Mouse (Mus musculus): Measurements from ENCODE around the gene D5Ertd579e. TPM values are rescaled to one million over a fixed set of nuclear protein-coding genes. Genes with fewer than 3 reads are reported as not detected.

D5Ertd579e gene
- polyA plus RNA-seq, 1 experiment: 8.6 TPM

- H3K27me3 ChIP-seq (ENCODE audit: control insufficient read depth, insufficient read depth, insufficient read length): no peaks in the 10 kb centered on the region
- TF ChIP-seq MYOD1 (IDR thresholded peaks at IDR 0.05; ENCODE audit: control insufficient read depth, insufficient read length, low read depth): no peak
These were observed 127.7 kb downstream of the D5Ertd579e start for GRCm38 (mm10) chr5:36568118-36568517.

GRCm38 (mm10) chr5:36567627-36568026 is 128.2 kb downstream of the D5Ertd579e start:
- Histone ChIP-seq H3K79me2 (ENCODE audit: control insufficient read depth, insufficient read depth) (no peaks in the 10 kb centered on the region), H3K36me3 (ENCODE audit: control insufficient read depth, insufficient read depth) (no peaks in the 10 kb centered on the region), H3K4me3 (ENCODE audit: insufficient read depth, poor library complexity, severe bottlenecking) (no peak overlapping the region), H3K27me3 (ENCODE audit: control insufficient read depth, insufficient read depth, insufficient read length) (no peaks in the 10 kb centered on the region), H3ac (ENCODE audit: control insufficient read depth, insufficient read length, low read depth) (no peak overlapping the region), H3K79me3 (ENCODE audit: low read depth) (no peaks in the 10 kb centered on the region)
- TF ChIP-seq USF1 (IDR thresholded peaks at IDR 0.05; ENCODE audit: low read depth) (no peak), MAX (IDR thresholded peaks at IDR 0.05) (no peak), CTCF (IDR thresholded peaks at IDR 0.05; ENCODE audit: control insufficient read depth, insufficient read depth, insufficient read length) (no peak), CEBPB (IDR thresholded peaks at IDR 0.05; ENCODE audit: low read depth) (no peak), MYOD1 (IDR thresholded peaks at IDR 0.05; ENCODE audit: control insufficient read depth, insufficient read length, low read depth) (no peak), MYOG (IDR thresholded peaks at IDR 0.05; ENCODE audit: control insufficient read depth, extremely low read depth, insufficient read length) (no peak), FOSL1 (IDR thresholded peaks at IDR 0.05; ENCODE audit: insufficient read depth, low read length, poor library complexity, severe bottlenecking) (no peak)

More at GRCm38 (mm10) chr5:36568118-36568517, 127.7 kb downstream of the D5Ertd579e start:
- no peaks in the 10 kb centered on the region for H3K36me3 ChIP-seq (ENCODE audit: control insufficient read depth, insufficient read depth)
- H3K4me3 ChIP-seq (ENCODE audit: insufficient read depth, poor library complexity, severe bottlenecking): no peak overlapping the region
- no peaks in the 10 kb centered on the region for H3K79me3 ChIP-seq (ENCODE audit: low read depth)
- H3K79me2 ChIP-seq (ENCODE audit: control insufficient read depth, insufficient read depth): no peaks in the 10 kb centered on the region
- no peak overlapping the region for H3ac ChIP-seq (ENCODE audit: control insufficient read depth, insufficient read length, low read depth)

GRCm38 (mm10) chr5:36564530-36564929 is 131.3 kb downstream of the D5Ertd579e start:
- TF ChIP-seq CEBPB (IDR thresholded peaks at IDR 0.05; ENCODE audit: low read depth): no peak
- no peak for TF ChIP-seq FOSL1 (IDR thresholded peaks at IDR 0.05; ENCODE audit: insufficient read depth, low read length, poor library complexity, severe bottlenecking)
- TF ChIP-seq USF1 (IDR thresholded peaks at IDR 0.05; ENCODE audit: low read depth): no peak
- no peak for TF ChIP-seq CTCF (IDR thresholded peaks at IDR 0.05; ENCODE audit: control insufficient read depth, insufficient read depth, insufficient read length)
- TF ChIP-seq MYOG (IDR thresholded peaks at IDR 0.05; ENCODE audit: control insufficient read depth, extremely low read depth, insufficient read length): no peak
- TF ChIP-seq MAX (IDR thresholded peaks at IDR 0.05): no peak
- TF ChIP-seq MYOD1 (IDR thresholded peaks at IDR 0.05; ENCODE audit: control insufficient read depth, insufficient read length, low read depth): no peak

GRCm38 (mm10) chr5:36563741-36564140 is 132.1 kb downstream of the D5Ertd579e start:
- no peak overlapping the region for H3ac ChIP-seq (ENCODE audit: control insufficient read depth, insufficient read length, low read depth)
- H3K4me3 ChIP-seq (ENCODE audit: insufficient read depth, poor library complexity, severe bottlenecking): no peak overlapping the region
- H3K79me3 ChIP-seq (ENCODE audit: low read depth): no peaks in the 10 kb centered on the region
- no peaks in the 10 kb centered on the region for H3K79me2 ChIP-seq (ENCODE audit: control insufficient read depth, insufficient read depth)
- H3K27me3 ChIP-seq (ENCODE audit: control insufficient read depth, insufficient read depth, insufficient read length): no peaks in the 10 kb centered on the region
- no peaks in the 10 kb centered on the region for H3K36me3 ChIP-seq (ENCODE audit: control insufficient read depth, insufficient read depth)
- TF ChIP-seq CTCF (IDR thresholded peaks at IDR 0.05; ENCODE audit: control insufficient read depth, insufficient read depth, insufficient read length): no peak
- no peak for TF ChIP-seq USF1 (IDR thresholded peaks at IDR 0.05; ENCODE audit: low read depth)
- no peak for TF ChIP-seq MYOD1 (IDR thresholded peaks at IDR 0.05; ENCODE audit: control insufficient read depth, insufficient read length, low read depth)
- no peak for TF ChIP-seq FOSL1 (IDR thresholded peaks at IDR 0.05; ENCODE audit: insufficient read depth, low read length, poor library complexity, severe bottlenecking)
- no peak for TF ChIP-seq MYOG (IDR thresholded peaks at IDR 0.05; ENCODE audit: control insufficient read depth, extremely low read depth, insufficient read length)
- no peak for TF ChIP-seq MAX (IDR thresholded peaks at IDR 0.05)
- no peak for TF ChIP-seq CEBPB (IDR thresholded peaks at IDR 0.05; ENCODE audit: low read depth)

More at GRCm38 (mm10) chr5:36564530-36564929, 131.3 kb downstream of the D5Ertd579e start:
- Histone ChIP-seq H3K79me3 (ENCODE audit: low read depth) (no peaks in the 10 kb centered on the region), H3ac (ENCODE audit: control insufficient read depth, insufficient read length, low read depth) (no peak overlapping the region), H3K79me2 (ENCODE audit: control insufficient read depth, insufficient read depth) (no peaks in the 10 kb centered on the region), H3K27me3 (ENCODE audit: control insufficient read depth, insufficient read depth, insufficient read length) (no peaks in the 10 kb centered on the region), H3K36me3 (ENCODE audit: control insufficient read depth, insufficient read depth) (no peaks in the 10 kb centered on the region), H3K4me3 (ENCODE audit: insufficient read depth, poor library complexity, severe bottlenecking) (no peak overlapping the region)

- H3K79me2 ChIP-seq (ENCODE audit: control insufficient read depth, insufficient read depth): no peaks in the 10 kb centered on the region
- no peaks in the 10 kb centered on the region for H3K36me3 ChIP-seq (ENCODE audit: control insufficient read depth, insufficient read depth)
- H3K79me3 ChIP-seq (ENCODE audit: low read depth): no peaks in the 10 kb centered on the region
- no peaks in the 10 kb centered on the region for H3K27me3 ChIP-seq (ENCODE audit: control insufficient read depth, insufficient read depth, insufficient read length)
- no peak for TF ChIP-seq CTCF (IDR thresholded peaks at IDR 0.05; ENCODE audit: control insufficient read depth, insufficient read depth, insufficient read length)
- no peak for TF ChIP-seq MYOD1 (IDR thresholded peaks at IDR 0.05; ENCODE audit: control insufficient read depth, insufficient read length, low read depth)
- TF ChIP-seq CEBPB (IDR thresholded peaks at IDR 0.05; ENCODE audit: low read depth): no peak
- no peak for TF ChIP-seq USF1 (IDR thresholded peaks at IDR 0.05; ENCODE audit: low read depth)
- TF ChIP-seq FOSL1 (IDR thresholded peaks at IDR 0.05; ENCODE audit: insufficient read depth, low read length, poor library complexity, severe bottlenecking): no peak
- no peak for TF ChIP-seq MYOG (IDR thresholded peaks at IDR 0.05; ENCODE audit: control insufficient read depth, extremely low read depth, insufficient read length)
- no peak for TF ChIP-seq MAX (IDR thresholded peaks at IDR 0.05)
- H3ac ChIP-seq (ENCODE audit: control insufficient read depth, insufficient read length, low read depth): no peak overlapping the region
- H3K4me3 ChIP-seq (ENCODE audit: insufficient read depth, poor library complexity, severe bottlenecking): no peak overlapping the region
These were observed 132.9 kb downstream of the D5Ertd579e start for GRCm38 (mm10) chr5:36562791-36563445.

DNA sequence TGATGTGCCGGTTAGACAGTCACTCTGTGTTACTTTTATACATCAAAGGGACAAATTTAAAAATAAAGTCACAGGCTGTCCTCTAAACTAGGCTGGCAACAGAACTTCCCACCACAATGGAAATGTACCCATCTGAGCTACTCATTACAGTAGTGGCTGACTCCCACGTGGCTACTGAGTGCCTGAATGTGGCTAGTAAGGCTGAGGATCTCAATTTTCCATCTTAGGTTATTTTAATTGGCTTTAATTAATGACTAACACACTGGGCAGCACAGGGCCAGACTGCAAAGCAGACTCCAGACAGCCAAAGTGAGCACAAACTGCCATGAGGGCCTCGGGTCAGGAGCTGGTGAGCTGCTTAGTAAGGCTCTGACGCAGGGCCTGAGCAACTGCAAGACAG is 134.3 kb downstream of the D5Ertd579e start:
- H3K79me3 ChIP-seq (ENCODE audit: low read depth): no peaks in the 10 kb centered on the region
- H3K4me3 ChIP-seq (ENCODE audit: insufficient read depth, poor library complexity, severe bottlenecking): no peak overlapping the region
- no peaks in the 10 kb centered on the region for H3K27me3 ChIP-seq (ENCODE audit: control insufficient read depth, insufficient read depth, insufficient read length)
- H3ac ChIP-seq (ENCODE audit: control insufficient read depth, insufficient read length, low read depth): no peak overlapping the region
- TF ChIP-seq MYOG (IDR thresholded peaks at IDR 0.05; ENCODE audit: control insufficient read depth, extremely low read depth, insufficient read length) (no peak), USF1 (IDR thresholded peaks at IDR 0.05; ENCODE audit: low read depth) (no peak), FOSL1 (IDR thresholded peaks at IDR 0.05; ENCODE audit: insufficient read depth, low read length, poor library complexity, severe bottlenecking) (no peak), MYOD1 (IDR thresholded peaks at IDR 0.05; ENCODE audit: control insufficient read depth, insufficient read length, low read depth) (no peak), CTCF (IDR thresholded peaks at IDR 0.05; ENCODE audit: control insufficient read depth, insufficient read depth, insufficient read length) (no peak), CEBPB (IDR thresholded peaks at IDR 0.05; ENCODE audit: low read depth) (no peak), MAX (IDR thresholded peaks at IDR 0.05) (no peak)
- no peaks in the 10 kb centered on the region for H3K79me2 ChIP-seq (ENCODE audit: control insufficient read depth, insufficient read depth)
- H3K36me3 ChIP-seq (ENCODE audit: control insufficient read depth, insufficient read depth): no peaks in the 10 kb centered on the region

All from C2C12 (cell line).